Mouse (Mus musculus): ENCODE results near the gene Slc37a1.

GRCm38 (mm10) chr17:31318906-31319767 lies 32.5 kb downstream of the Slc37a1 start:
- TF ChIP-seq USF1 (IDR thresholded peaks at IDR 0.05; ENCODE audit: low read depth, low read length): no peak
- TF ChIP-seq SIN3A (IDR thresholded peaks at IDR 0.05; ENCODE audit: low read length): no peak
- no peak for TF ChIP-seq POLR2A (IDR thresholded peaks at IDR 0.05; ENCODE audit: low read depth, low read length)
- no peak for TF ChIP-seq EP300 (IDR thresholded peaks at IDR 0.05; ENCODE audit: low read length)
- no peak for TF ChIP-seq CTCF (conservative IDR thresholded peaks at IDR 0.05 in 1 of 2, IDR thresholded peaks at IDR 0.05 in 1 of 2; ENCODE audit: low read depth in 2 of 2, low read length in 2 of 2)
- TF ChIP-seq MAX (IDR thresholded peaks at IDR 0.05; ENCODE audit: low read length): no peak
